Mouse (Mus musculus): Measurements from ENCODE around the gene Dscaml1.

The Dscaml1 gene

GRCm38 (mm10) chr9:45426456-45426855, at the start of gene Dscaml1:
Gene Dscaml1, plus strand, starts transcription at chr9:45426628.
- DNase-seq (ENCODE audit: low spot score), result no peak

GRCm38 (mm10) chr9:45376883-45377282, 49.5 kb upstream of the Dscaml1 start:
- DNase-seq (ENCODE audit: low spot score), result no peak

- DNase-seq (ENCODE audit: low spot score), result no peak
These were observed 45.8 kb upstream of the Dscaml1 start for GRCm38 (mm10) chr9:45380411-45381251.

GRCm38 (mm10) chr9:45382336-45382735, 44.1 kb upstream of the Dscaml1 start:
- no peak for DNase-seq (ENCODE audit: low spot score)

- DNase-seq (ENCODE audit: low spot score), result no peak
These were observed 43.6 kb upstream of the Dscaml1 start for GRCm38 (mm10) chr9:45382834-45383233.

GRCm38 (mm10) chr9:45383883-45384282, 42.5 kb upstream of the Dscaml1 start:
- no peak for DNase-seq (ENCODE audit: low spot score)

- DNase-seq (ENCODE audit: low spot score), result no peak
These were observed 39.7 kb upstream of the Dscaml1 start for GRCm38 (mm10) chr9:45386698-45387097.

- peak; percentile 80 for DNase-seq (ENCODE audit: low spot score)
These were observed 37.9 kb upstream of the Dscaml1 start for GRCm38 (mm10) chr9:45388385-45388994.

- no peak for DNase-seq (ENCODE audit: low spot score)
These were observed 36.8 kb upstream of the Dscaml1 start for GRCm38 (mm10) chr9:45389596-45389995.

GRCm38 (mm10) chr9:45391299-45391698, 35.1 kb upstream of the Dscaml1 start:
- no peak for DNase-seq (ENCODE audit: low spot score)

- no peak for DNase-seq (ENCODE audit: low spot score)
These were observed 31.2 kb upstream of the Dscaml1 start for GRCm38 (mm10) chr9:45395218-45395617.

GRCm38 (mm10) chr9:45395796-45396195, 30.6 kb upstream of the Dscaml1 start:
- DNase-seq (ENCODE audit: low spot score), result no peak

GRCm38 (mm10) chr9:45398336-45398735, 28.1 kb upstream of the Dscaml1 start:
- DNase-seq (ENCODE audit: low spot score), result no peak

GRCm38 (mm10) chr9:45399434-45399833, 27.0 kb upstream of the Dscaml1 start, which contains the start of gene Fxyd2:
Gene Fxyd2, plus strand, starts transcription at chr9:45399669.
- no peak for DNase-seq (ENCODE audit: low spot score)

- DNase-seq (ENCODE audit: low spot score), result no peak
These were observed 24.6 kb upstream of the Dscaml1 start for GRCm38 (mm10) chr9:45401851-45402250.

GRCm38 (mm10) chr9:45402957-45403356, 23.5 kb upstream of the Dscaml1 start:
- DNase-seq (ENCODE audit: low spot score), result no peak

- DNase-seq (ENCODE audit: low spot score), result no peak
These were observed 20.7 kb upstream of the Dscaml1 start for GRCm38 (mm10) chr9:45405694-45406093.

GRCm38 (mm10) chr9:45406808-45407207, 19.6 kb upstream of the Dscaml1 start:
- DNase-seq (ENCODE audit: low spot score), result no peak

GRCm38 (mm10) chr9:45407706-45408675, 18.4 kb upstream of the Dscaml1 start:
- peak; percentile 58 for DNase-seq (ENCODE audit: low spot score)

- DNase-seq (ENCODE audit: low spot score), result no peak
These were observed 16.2 kb upstream of the Dscaml1 start for GRCm38 (mm10) chr9:45410193-45410592.

GRCm38 (mm10) chr9:45410614-45411013, 15.8 kb upstream of the Dscaml1 start:
- no peak for DNase-seq (ENCODE audit: low spot score)

GRCm38 (mm10) chr9:45411111-45411510, 15.3 kb upstream of the Dscaml1 start:
- DNase-seq (ENCODE audit: low spot score), result no peak

Data from ovary, postnatal 10 days (tissue).